Mouse (Mus musculus) hindbrain, embryonic 16.5 days (tissue): ENCODE measurements around the gene Ddx39. TPM values are rescaled to one million over a fixed set of nuclear protein-coding genes. Genes with fewer than 3 reads are reported as not detected.
A peak's percentile ranks its signal among the peaks of the same experiment; 100 is the strongest.

Experiments
- ATAC-seq: fragments of 200-750 bp; cut with Nextera tagmentation; 2 replicates; pipeline ENCODE4 v1.8.0; 2017; ENCODE audit warnings: moderate TSS enrichment, moderate library complexity
- H3K27ac ChIP-seq: fragments of 300-500 bp; sonication (generic); 2 replicates; pipeline ENCODE4 v1.5.1; 2014; ENCODE audit warnings: low read depth, mild to moderate bottlenecking, control low read depth, low read length, moderate library complexity
- H3K27me3 ChIP-seq: fragments of 300-500 bp; sonication (generic); replicated peaks from 2 replicates; pipeline ENCODE4 v1.6.1; 2014; ENCODE audit warnings: low read length; ENCODE audit not compliant: control insufficient read depth, insufficient read depth
- H3K36me3 ChIP-seq: fragments of 300-500 bp; sonication (generic); 2 replicates; pipeline ENCODE4 v1.6.1; 2014; ENCODE audit warnings: mild to moderate bottlenecking, low read length, moderate library complexity, mixed read lengths; ENCODE audit not compliant: control insufficient read depth, insufficient read depth
- H3K4me1 ChIP-seq: fragments of 300-500 bp; sonication (generic); 2 replicates; pipeline ENCODE4 v1.6.1; 2014; ENCODE audit warnings: low read depth, low read length; ENCODE audit not compliant: control insufficient read depth, insufficient read depth
- H3K4me2 ChIP-seq: fragments of 300-500 bp; sonication (generic); 2 replicates; pipeline ENCODE4 v1.6.1; 2014; ENCODE audit warnings: mild to moderate bottlenecking, low read length, control low read depth, moderate library complexity
- H3K4me3 ChIP-seq: fragments of 300-500 bp; sonication (generic); 2 replicates; pipeline ENCODE4 v1.5.1; 2014; ENCODE audit warnings: mild to moderate bottlenecking, low read length, control low read depth, moderate library complexity
- H3K9ac ChIP-seq: fragments of 300-500 bp; sonication (generic); 2 replicates; pipeline ENCODE4 v1.6.1; 2014; ENCODE audit warnings: low read depth, mild to moderate bottlenecking, control low read depth, low read length, moderate library complexity
- H3K9me3 ChIP-seq: fragments of 300-500 bp; sonication (generic); 2 replicates; pipeline ENCODE4 v1.6.1; 2014; ENCODE audit warnings: mild to moderate bottlenecking, low read length, moderate library complexity; ENCODE audit not compliant: control insufficient read depth
- WGBS: fragments of 180-500 bp; shearing (Covaris S2); extraction: QIAGEN DNeasy Blood & Tissue Kit; methylation state at CpG from one replicate; pipeline ENCODE4 v1.1.7; 2014; 5-methylcytosine and 5-hydroxymethylcytosine counted together
- microRNA-seq: library from miRNA; unstranded; fragments of <30 nt; microRNA quantifications from one replicate; pipeline ENCODE4, GENCODE M21; 2017
- polyA plus RNA-seq: library from polyadenylated mRNA; unstranded; fragments of >200 nt; fragmentation: Nextera tagmentation; extraction: Ambion mirVana; gene quantifications from 2 replicates; pipeline ENCODE4 v1.2.1, GENCODE M21; 2015

The Ddx39 gene
- polyA plus RNA-seq, 1 experiment from 2014 or later = 92.6 TPM

DNA sequence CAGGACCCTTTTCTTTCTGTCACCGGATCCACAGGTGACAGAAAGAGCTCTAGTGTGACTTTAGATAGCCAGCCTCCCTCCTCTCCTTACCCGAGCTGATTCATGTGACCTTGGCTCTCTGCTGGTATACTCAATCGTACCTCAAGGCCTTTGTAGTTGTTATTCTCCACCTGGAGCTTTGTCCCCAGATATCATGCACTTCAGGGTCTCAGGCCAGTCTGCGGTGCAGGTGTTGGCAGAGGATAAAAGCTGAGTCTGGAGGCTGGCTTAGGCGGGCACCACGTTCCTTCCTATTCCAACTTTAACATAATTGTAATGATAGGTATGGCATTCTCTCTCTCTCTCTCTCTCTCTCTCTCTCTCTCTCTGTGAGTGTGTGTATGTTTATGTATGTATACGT lies 54.7 kb downstream of the Ddx39 start:
- H3K27me3 ChIP-seq = no peaks in the 10 kb centered on the region
- H3K36me3 ChIP-seq = no peaks in the 10 kb centered on the region
- 86% methylated on average over 7 of the region's 7 CpGs for WGBS
- H3K27ac ChIP-seq = no peak overlapping the region
- H3K4me3 ChIP-seq = no peak overlapping the region
- H3K4me1 ChIP-seq = peaks cover 5% of the 10 kb centered on the region
- no peak overlapping the region for H3K4me2 ChIP-seq
- no peak overlapping the region for H3K9ac ChIP-seq
- ATAC-seq = no peak
- H3K9me3 ChIP-seq = 0 out of 2 replicates have a peak, but pooled peaks cover 3% of the 10 kb centered on the region

DNA sequence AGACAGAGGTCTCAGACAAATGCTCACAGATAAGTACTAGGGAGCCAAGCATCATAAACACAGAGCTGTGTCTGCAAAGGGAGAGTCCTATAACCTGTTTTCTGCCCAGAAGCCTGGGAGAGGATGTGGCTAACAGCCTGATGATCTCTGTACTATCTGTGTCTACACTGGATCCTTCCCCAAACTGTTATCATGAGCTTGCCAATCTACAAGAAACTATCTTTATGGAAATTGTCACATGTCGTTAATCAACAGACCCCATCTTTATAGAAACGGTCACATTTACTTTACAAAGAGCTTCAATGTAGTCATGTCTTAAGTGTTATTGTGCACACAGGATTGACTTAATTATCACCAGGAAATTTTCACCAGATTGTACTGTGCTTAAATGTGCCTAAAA lies 55.7 kb downstream of the Ddx39 start:
- Histone ChIP-seq H3K4me1 (peaks cover 5% of the 10 kb centered on the region), H3K9ac (no peak overlapping the region), H3K36me3 (no peaks in the 10 kb centered on the region), H3K27me3 (no peaks in the 10 kb centered on the region), H3K4me3 (no peak overlapping the region), H3K9me3 (0 out of 2 replicates have a peak, but pooled peaks cover 3% of the 10 kb centered on the region), H3K4me2 (no peak overlapping the region), H3K27ac (no peak overlapping the region)
- WGBS = 89% methylated on average over 2 of the region's 2 CpGs
- ATAC-seq = no peak

DNA sequence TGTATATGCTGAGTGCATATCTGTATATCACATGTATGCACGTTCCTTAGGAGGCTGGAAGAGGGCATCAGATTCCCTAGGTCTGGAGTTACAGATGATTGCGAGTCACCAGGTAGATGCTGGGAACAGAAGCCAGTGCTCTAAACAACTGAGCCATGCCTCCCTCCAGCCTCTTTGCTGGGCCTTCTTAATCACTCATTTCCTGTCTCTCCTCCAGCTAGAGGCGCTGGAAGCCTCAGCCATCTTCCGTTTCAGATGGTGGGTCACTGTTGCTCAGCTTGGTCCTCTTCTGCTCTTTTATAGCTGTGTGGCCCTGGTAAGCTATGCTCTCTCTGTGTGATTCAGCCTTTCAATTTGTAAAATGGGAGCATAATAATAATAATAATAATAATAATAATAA lies 56.8 kb downstream of the Ddx39 start:
- H3K4me3 ChIP-seq = no peak overlapping the region
- no peaks in the 10 kb centered on the region for H3K27me3 ChIP-seq
- no peak for ATAC-seq
- WGBS = 73% methylated on average over 4 of the region's 4 CpGs
- H3K4me1 ChIP-seq = peaks cover 5% of the 10 kb centered on the region
- H3K4me2 ChIP-seq = no peak overlapping the region
- H3K36me3 ChIP-seq = no peaks in the 10 kb centered on the region
- H3K9me3 ChIP-seq = 0 out of 2 replicates have a peak, but pooled peaks cover 2% of the 10 kb centered on the region
- no peak overlapping the region for H3K27ac ChIP-seq
- H3K9ac ChIP-seq = no peak overlapping the region

DNA sequence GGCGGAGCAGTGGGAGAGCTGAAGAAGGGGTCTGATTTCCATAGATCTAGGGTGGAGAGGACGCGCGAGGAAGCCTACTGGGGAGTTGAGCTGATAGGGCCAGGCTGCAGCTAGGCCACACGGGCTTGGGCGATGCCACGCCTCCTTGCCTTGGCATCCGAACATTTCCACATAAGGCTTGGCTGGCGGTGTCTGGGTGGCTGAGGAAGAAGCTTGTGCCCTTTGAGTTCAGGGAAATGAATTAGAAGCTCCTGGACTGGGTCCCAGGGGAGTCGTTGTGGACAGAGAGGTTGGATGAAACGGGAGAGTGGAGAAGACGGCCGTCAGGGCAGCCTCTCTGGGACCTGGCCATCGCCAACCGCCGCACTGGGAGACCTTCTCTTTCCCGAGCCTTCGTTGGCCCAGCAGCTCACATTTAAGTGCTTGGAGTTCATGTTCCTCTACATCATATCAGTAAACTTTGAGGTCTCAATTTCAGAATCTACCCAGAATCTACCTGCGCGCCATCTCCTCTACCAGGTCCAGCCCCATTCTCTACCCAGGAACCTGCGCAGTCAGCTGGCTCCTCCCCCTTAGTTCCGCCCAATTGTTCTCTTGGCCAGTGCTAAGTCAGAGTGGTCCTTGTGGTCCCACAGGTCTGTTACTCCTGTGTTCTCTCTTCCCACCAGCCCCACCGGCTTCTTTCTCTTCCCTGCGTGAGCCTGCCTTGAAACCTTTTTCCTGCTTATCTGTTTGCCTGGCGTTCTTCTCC lies 57.9 kb downstream of the Ddx39 start:
- Histone ChIP-seq H3K4me1 (peaks cover 5% of the 10 kb centered on the region), H3K9ac (peak overlapping the region; percentile 62), H3K9me3 (no peaks in the 10 kb centered on the region), H3K4me2 (peak overlapping the region; percentile 84), H3K27ac (0 out of 2 replicates have a peak overlapping the region, but pooled peaks have one; percentile 39), H3K27me3 (no peaks in the 10 kb centered on the region), H3K4me3 (peak overlapping the region; percentile 47), H3K36me3 (no peaks in the 10 kb centered on the region)
- peak; percentile 91 for ATAC-seq
- WGBS = 7% methylated on average over 25 of the region's 25 CpGs

DNA sequence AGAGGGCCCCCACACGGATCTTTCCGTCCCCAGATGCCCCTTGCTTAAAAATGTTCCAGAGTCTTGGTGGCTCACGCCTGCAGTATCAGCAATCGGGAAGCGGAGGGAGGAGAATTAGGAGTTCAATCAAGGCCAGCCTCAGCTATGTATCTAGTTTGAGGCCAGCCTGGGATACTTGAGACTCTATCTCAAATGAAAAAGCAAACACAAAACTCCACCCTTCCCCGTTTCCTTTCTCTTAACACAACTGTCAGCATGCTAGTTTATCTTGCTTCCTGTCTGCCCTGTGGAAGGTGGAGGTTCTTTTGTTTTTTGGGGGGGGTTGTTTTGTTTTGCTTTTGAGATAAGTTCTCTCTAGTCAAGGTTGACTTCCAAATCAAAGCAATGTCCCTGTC lies 58.5 kb downstream of the Ddx39 start:
- H3K4me2 ChIP-seq = peak overlapping the region; percentile 84
- WGBS = 48% methylated on average over 6 of the region's 6 CpGs

DNA sequence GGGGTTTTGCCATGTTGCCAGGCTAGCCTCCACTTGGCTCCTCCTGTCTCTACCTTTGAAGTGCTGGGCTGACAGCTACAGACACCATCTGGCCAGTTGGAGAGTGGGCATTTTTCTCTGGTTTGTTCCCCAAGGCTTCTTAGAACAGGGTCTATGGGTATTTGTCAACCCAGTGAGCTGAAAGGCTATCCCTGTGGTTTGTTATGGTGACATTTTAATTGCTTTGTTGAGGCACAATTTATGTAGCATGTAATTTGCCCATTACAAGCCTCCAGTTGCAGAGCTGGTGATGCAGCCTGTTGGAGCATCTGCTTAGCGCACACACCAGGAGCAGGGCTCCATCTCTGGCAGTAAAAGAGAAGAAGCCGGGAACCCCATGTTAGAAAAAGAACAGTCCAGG lies 59.2 kb downstream of the Ddx39 start:
- Histone ChIP-seq H3K36me3 (no peaks in the 10 kb centered on the region), H3K9me3 (no peaks in the 10 kb centered on the region), H3K9ac (no peak overlapping the region), H3K4me2 (no peak overlapping the region), H3K27me3 (no peaks in the 10 kb centered on the region), H3K4me3 (no peak overlapping the region), H3K27ac (no peak overlapping the region), H3K4me1 (peaks cover 5% of the 10 kb centered on the region)
- ATAC-seq = no peak
- WGBS = 90% methylated on average over 2 of the region's 2 CpGs

More for the DNA sequence above, 58.5 kb downstream of the Ddx39 start:
- Histone ChIP-seq H3K27me3 (no peaks in the 10 kb centered on the region), H3K9ac (peak overlapping the region; percentile 41; the same call in 1 of the 2 replicates), H3K9me3 (no peaks in the 10 kb centered on the region), H3K4me1 (peaks cover 5% of the 10 kb centered on the region), H3K27ac (no peak overlapping the region), H3K36me3 (no peaks in the 10 kb centered on the region), H3K4me3 (peak overlapping the region; percentile 47)
- ATAC-seq = no peak; the same call in 1 of the 2 replicates

Small RNAs within 50 kb of the gene (microRNA-seq; reads per million reads assigned to microRNA genes)
- not detected for gene Mir1668

Other genes starting within 250 kb of the Ddx39 start
- 0.06 TPM in 1 of 2 replicates, not detected in the other for gene Olfr370, start 179.4 kb upstream of the Ddx39 start, polyA plus RNA-seq
- 339 and 367 TPM in 2 replicates for gene Ndufb7, start 148.5 kb upstream of the Ddx39 start, polyA plus RNA-seq
- gene Tecr, start 107.2 kb upstream of the Ddx39 start, polyA plus RNA-seq = 1,512 and 1,598 TPM in 2 replicates
- 60.8 and 61.8 TPM in 2 replicates for gene Dnajb1, start 107.0 kb upstream of the Ddx39 start, polyA plus RNA-seq
- 135 TPM in 2 replicates for gene Gipc1, start 62.5 kb upstream of the Ddx39 start, polyA plus RNA-seq
- 0.61 and 0.87 TPM in 2 replicates for gene Ptger1, start 48.5 kb upstream of the Ddx39 start, polyA plus RNA-seq
- gene Pkn1, start 16.0 kb upstream of the Ddx39 start, polyA plus RNA-seq = 21.2 and 24.6 TPM in 2 replicates
- 9.9 and 14.6 TPM in 2 replicates for gene Adgre5, start 26.1 kb downstream of the Ddx39 start, polyA plus RNA-seq
- gene Adgrl1, start 184.9 kb downstream of the Ddx39 start, polyA plus RNA-seq = 50.9 and 53.0 TPM in 2 replicates
- 0.97 and 0.98 TPM in 2 replicates for gene Gm10644, start 240.0 kb downstream of the Ddx39 start, polyA plus RNA-seq
- 9.8 and 14.6 TPM in 2 replicates for gene Asf1b, start 240.3 kb downstream of the Ddx39 start, polyA plus RNA-seq